Mouse (Mus musculus): ENCODE measurements around the gene Stk39. TPM values are rescaled to one million over a fixed set of nuclear protein-coding genes. Genes with fewer than 3 reads are reported as not detected.
A peak's percentile ranks its signal among the peaks of the same experiment; 100 is the strongest.

Stk39 gene
- polyA plus RNA-seq, 1 experiment from 2014 or later, result 13.1 TPM

- peak; percentile 72 for DNase-seq (ENCODE audit: low spot score)
These were observed 122.3 kb downstream of the Stk39 start for GRCm38 (mm10) chr2:68349593-68350383.

DNA sequence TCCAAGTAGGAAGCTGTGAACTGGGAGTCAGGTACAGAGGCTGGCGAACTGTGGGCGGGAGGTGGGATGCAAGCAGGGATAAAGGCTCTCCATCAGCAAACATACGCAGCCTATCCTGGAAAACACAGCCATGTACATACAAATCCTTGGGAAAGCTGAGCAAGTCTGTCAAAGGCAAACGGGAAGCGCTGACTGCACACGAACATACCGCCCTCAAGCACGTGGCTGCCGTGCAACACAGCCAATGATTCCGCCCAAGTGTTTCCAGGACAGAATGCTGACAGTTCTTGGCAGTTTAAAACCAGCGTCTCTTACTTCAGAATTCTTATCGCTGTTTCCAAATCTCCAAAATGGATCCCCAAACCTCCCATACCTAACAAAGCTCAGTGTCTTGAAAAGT lies 123.1 kb downstream of the Stk39 start:
- no peak for DNase-seq (ENCODE audit: low spot score)

DNA sequence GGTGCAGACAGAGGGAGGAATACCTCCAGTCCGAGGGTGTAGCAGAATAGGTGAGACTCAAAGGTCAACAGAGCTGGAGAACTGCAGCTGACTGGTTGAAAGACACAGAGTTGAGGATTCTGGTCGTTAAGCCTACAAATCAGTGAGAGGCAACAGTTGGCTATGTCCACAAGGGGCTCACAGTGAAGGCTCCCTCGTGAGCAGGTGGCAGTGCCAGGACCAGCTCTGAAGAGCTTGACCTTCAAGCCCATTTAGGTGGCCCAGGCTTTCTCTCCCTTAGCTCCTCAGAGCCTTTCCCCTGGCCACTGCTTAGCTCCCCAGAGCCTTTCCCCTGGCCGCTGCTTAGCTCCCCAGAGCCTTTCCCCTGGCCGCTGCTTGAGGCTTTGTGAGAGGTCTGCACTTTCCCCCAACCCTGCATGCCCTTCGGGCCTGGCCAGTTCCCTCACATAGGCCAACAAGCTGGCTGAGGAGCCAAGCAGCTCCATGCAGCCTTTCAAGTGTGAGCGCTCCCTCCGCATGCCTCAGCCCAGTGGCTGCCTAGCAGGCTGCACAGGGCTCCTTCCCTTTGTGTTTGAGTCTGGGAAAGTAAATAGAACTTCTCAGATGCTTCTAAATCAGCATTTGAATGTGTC lies 125.3 kb downstream of the Stk39 start:
- DNase-seq (ENCODE audit: low spot score), result no peak

- no peak for DNase-seq (ENCODE audit: low spot score)
These were observed 126.8 kb downstream of the Stk39 start for GRCm38 (mm10) chr2:68345269-68345668.

DNA sequence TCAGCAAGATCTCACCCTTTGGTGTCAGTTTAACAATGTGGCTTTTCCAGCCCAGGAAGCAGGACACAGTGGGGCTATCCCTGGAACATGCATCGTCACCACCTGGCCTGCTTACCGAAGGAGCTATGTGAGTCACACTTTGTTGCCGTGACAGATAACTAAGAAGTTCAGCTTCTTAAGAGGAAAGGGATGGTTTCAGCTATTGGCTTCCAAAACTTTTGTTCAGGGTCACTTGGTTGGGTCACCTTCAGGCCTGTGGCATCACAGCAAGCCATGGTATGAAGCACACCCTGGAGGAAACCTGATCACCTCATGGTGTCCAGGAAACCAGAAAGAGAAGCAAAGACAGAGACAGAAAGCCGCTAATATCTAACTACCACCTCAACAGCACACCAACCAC lies 128.3 kb downstream of the Stk39 start:
- no peak for DNase-seq (ENCODE audit: low spot score)

DNA sequence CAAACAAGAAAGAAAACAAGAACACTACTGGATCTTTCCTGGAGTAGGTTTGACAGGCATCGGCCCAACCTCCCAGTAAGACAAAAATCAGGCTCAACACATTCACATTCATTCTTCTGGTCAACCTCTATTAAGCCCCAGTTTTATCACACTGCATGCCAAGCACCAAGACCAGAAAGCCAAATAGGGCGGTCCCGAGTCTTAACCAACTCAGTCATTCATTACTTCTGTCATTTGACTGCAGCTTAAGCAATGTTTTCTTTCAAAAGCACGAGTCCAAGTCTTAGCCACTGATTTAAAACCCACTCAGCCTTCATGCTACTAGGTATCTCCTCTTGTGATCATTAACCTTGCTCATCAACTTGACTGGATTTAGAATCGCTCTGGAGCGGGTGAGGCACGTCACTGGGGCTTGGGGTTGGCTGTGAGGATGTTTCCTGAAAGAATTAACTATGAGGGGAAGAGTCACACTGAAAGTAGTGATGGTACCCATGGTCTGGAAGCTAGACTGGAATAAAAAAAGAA lies 129.9 kb downstream of the Stk39 start:
- DNase-seq (ENCODE audit: low spot score), result no peak

- DNase-seq (ENCODE audit: low spot score), result no peak
These were observed 135.2 kb downstream of the Stk39 start for GRCm38 (mm10) chr2:68336913-68337312.

DNA sequence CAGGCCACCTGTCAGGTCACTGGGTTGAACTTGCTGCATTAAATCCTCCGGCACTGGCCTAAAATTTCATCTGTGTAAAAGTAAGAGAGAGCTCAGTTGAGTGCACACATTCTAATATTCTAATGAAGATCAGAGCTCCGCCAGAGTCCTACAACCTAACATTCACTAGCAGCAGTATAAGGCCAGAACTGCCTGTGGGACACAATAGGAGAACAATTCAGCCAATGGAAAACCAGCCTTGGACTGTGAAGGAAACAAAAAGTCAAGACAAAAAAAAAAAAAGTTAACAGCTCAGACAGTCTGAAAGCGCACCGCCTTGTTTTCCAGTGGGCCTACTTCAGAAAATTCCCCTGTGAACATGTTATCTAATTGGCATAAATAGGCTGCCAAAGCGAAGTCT lies 137.1 kb downstream of the Stk39 start:
- no peak for DNase-seq (ENCODE audit: low spot score)

DNA sequence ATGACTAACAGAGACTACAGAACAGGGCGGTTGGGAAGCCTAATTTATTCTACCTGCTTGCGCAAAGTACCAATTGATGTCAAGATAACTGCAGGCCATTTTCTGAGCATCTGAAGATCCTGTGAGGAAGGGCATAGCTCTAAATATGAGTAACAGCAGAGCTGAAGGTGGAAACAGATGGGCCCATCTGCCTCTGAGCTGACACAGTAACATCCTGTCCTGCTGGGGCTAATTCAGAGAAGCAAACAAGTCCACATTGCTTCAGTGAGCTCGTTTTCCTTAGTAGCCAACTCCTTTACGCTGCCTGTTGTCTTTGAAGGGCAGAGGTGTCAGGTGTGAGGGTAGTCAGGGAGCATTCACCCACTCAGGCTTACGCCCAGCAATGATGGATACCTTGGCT lies 146.8 kb downstream of the Stk39 start:
- no peak for DNase-seq (ENCODE audit: low spot score)

DNA sequence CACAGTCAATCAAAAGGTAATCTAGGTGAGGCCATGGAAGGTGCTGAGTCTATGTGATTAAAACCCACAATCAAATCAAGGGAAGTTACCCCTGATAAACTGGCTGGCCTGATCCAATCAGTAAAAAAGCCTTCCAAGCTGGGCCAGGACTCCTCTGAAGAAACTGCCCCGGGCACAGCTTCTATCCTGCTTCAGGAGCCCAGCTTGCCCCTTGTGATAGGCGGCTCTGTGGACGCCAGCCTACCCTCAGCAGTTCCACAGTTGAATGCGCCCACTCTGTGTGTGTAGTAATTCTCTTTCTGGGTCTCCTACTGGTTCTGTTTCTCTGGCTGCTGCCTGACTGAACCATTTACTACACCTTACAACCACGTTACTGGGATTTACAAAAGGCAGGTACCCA lies 150.8 kb downstream of the Stk39 start:
- no peak for DNase-seq (ENCODE audit: low spot score)

GRCm38 (mm10) chr2:68320670-68321069 lies 151.4 kb downstream of the Stk39 start:
- DNase-seq (ENCODE audit: low spot score), result no peak

GRCm38 (mm10) chr2:68318452-68318851 lies 153.6 kb downstream of the Stk39 start:
- no peak for DNase-seq (ENCODE audit: low spot score)

DNA sequence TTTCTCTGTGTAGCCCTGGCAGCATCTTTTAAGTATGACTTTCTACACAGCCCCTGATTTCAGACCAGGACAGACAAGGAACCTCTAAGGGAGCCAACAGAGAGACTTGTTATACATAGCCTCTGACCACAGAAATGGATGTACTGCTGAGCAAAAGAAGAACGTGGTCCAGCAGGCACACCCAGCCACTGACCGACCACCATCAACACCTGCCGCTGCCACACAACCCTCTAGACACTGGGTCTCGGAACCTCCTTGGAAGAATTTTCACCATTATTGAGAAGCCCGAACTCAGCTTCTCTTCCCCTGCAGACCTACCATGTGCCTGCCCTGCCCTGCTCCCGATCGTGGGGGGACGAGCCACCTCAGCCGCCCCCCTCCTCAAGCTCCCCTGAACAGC lies 154.2 kb downstream of the Stk39 start:
- no peak for DNase-seq (ENCODE audit: low spot score)

- DNase-seq (ENCODE audit: low spot score), result no peak
These were observed 154.6 kb downstream of the Stk39 start for GRCm38 (mm10) chr2:68317452-68317851.

DNA sequence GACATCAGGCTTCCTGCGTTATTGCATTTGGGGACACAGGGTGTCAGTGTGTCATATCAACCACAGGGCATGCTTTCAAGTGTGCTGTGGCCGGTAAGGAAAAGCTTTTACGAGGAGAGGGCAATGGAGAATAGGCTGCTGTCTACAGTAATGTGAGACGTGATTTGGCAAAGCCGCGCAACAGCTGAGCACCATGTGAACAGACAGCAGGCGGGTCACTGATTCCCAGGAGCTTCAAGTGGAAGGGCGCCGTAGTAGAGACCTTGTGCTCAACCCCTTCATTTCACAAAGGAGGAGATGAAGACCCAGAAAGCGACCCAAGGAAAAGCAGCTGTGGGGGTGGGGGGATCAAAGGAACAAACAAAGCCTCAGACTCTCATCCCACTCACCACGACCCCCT lies 156.8 kb downstream of the Stk39 start:
- DNase-seq (ENCODE audit: low spot score), result no peak

DNA sequence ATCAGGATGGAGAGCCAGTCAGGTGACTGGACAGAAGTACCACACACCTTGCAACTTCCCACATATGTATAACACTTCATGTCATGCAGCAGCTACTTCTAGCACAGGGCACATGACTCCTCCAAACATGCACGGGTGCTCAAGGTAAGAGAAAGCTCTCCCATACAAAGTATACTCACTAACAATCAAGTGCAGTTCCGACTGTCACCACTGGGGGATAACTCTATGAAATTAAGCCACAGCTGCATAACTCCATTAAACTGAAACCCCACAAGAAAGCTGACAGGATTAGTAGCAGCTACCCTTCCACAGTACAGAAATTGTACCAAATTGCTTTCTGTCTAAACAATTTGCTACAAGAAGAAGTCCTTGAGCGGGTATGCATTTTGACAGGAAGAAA lies 161.9 kb downstream of the Stk39 start:
- peak; percentile 18 for DNase-seq (ENCODE audit: low spot score)

- DNase-seq (ENCODE audit: low spot score), result no peak
These were observed 165.5 kb downstream of the Stk39 start for GRCm38 (mm10) chr2:68306519-68306918.

DNA sequence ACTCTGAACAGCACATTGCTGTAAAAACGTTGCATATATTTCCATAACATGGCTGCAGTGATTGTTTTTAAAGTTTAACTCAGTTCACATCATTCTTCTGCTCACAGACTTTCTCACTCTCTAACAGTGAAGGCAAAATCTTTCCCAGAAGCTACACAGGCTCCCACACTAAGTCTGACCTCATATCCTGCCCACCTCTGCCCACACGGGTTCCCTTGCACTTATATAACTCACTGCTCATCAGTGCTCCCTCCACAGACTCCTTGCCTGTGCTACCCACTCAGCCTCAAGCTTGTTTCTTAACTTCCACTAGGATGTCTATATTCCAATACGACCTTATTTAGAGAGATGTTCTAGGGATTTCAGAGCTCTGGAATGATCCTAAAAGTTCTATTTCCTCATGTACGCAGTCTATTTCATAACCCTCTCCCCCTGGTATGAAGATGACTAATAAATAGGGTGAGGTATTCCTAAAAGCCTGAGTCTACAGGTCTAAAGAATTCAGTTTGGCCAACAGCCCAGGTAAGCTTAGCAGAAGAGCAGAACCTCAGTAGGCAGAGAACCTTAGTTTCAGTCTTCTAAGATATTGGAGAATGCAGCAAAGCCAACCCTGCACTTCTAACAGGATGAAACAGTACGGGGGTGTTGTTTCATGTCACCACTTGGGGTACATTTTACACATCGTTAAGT lies 167.2 kb downstream of the Stk39 start:
- DNase-seq (ENCODE audit: low spot score), result no peak

DNA sequence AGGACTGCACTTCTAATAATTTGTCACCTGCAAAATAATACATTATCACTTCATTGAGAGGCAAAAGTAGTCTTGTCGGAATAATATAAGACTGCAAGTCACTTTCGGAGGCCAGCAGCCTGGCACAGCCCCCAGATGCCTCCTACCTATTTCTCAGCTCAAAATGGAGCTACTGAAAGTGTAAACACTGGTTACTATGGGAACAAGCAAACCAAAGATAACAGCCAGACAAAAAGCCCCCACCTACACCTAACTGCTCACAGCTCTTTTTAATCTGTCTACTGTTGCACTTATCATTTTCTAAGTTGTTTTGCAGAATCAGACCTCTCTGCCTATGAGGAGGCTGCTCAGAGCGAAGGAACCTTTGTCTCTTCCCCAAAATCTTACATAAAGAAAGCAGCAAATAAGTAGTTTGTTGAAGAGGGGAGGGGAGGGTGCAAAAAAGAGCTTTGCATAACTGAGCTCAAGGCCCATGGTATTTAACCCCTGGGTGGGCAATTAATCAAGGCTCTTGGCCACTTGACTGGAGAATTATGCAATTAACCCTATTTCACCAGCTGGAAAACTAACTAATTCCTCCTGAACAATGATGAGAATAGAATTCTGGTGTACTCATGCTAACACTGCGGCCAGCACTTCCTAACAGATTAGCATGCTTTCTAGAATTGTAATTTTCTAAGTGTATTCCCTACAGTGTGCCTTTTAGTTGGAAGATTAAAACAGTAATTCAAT lies 170.1 kb downstream of the Stk39 start:
- DNase-seq (ENCODE audit: low spot score), result no peak

DNA sequence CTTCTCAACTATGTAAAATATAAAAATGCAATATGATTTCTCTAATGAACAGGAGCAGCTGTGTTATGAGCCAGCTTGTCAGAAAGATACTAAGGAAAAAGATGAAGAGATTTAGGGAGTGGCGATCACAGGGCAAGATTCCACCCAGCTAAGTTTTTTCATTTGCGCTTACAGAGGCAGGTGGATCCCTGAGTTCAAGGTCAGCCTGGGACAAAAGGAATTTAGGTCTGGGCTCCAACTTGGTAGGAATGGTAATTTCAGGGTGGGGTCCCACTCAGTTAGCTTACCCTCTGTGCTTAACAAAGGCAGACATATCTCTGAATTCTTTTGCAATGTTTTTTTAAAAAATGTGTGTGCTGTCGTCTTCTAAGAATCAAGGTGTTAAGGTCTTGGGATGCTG lies 173.7 kb downstream of the Stk39 start:
- no peak for DNase-seq (ENCODE audit: low spot score)

GRCm38 (mm10) chr2:68297955-68298354 lies 174.1 kb downstream of the Stk39 start:
- DNase-seq (ENCODE audit: low spot score), result no peak

GRCm38 (mm10) chr2:68296743-68297142 lies 175.3 kb downstream of the Stk39 start:
- DNase-seq (ENCODE audit: low spot score), result no peak
